Mouse (Mus musculus): Measurements from ENCODE around the gene Gm21698.
"Not testable (repeated sequence)": the region's sequence is repeated elsewhere in the genome, so short reads cannot be mapped to it uniquely, and the experiment has no call there.

The Gm21698 gene

GRCm38 (mm10) chr5:25988550-25988949, at the start of gene Gm21698:
Gene Gm21698, minus strand, starts transcription at chr5:25988650.
- DNase-seq, result not testable (repeated sequence)

GRCm38 (mm10) chr5:26022816-26023215, 34.4 kb upstream of the Gm21698 start, which contains the start of gene Gm5862:
Gene Gm5862, minus strand, starts transcription at chr5:26022916.
- not testable (repeated sequence) for DNase-seq

- DNase-seq, result not testable (repeated sequence)
Measured at GRCm38 (mm10) chr5:26007697-26008096, 19.2 kb upstream of the Gm21698 start.

GRCm38 (mm10) chr5:26006937-26007695, 18.7 kb upstream of the Gm21698 start:
- DNase-seq, result peak; percentile 5

- not testable (repeated sequence) for DNase-seq
Measured at GRCm38 (mm10) chr5:26004698-26005097, 16.2 kb upstream of the Gm21698 start, which contains the start of gene Gm1979. Gene Gm1979, minus strand, starts transcription at chr5:26004798.

- DNase-seq, result not testable (repeated sequence)
Measured at GRCm38 (mm10) chr5:25972563-25972962, 15.9 kb downstream of the Gm21698 start, which contains the start of gene Gm21680. Gene Gm21680, minus strand, starts transcription at chr5:25972663.

GRCm38 (mm10) chr5:25957050-25957449, 31.4 kb downstream of the Gm21698 start:
- DNase-seq, result not testable (repeated sequence)

- peak; percentile 7 for DNase-seq
Measured at GRCm38 (mm10) chr5:25956611-25957010, 31.8 kb downstream of the Gm21698 start.

- DNase-seq, result not testable (repeated sequence)
Measured at GRCm38 (mm10) chr5:25954317-25954716, 34.1 kb downstream of the Gm21698 start, which contains the start of gene Gm21671. Gene Gm21671, minus strand, starts transcription at chr5:25954417.

GRCm38 (mm10) chr5:25945391-25945790, 43.1 kb downstream of the Gm21698 start:
- not testable (repeated sequence) for DNase-seq

- not testable (repeated sequence) for DNase-seq
Measured at GRCm38 (mm10) chr5:25942281-25942680, 46.2 kb downstream of the Gm21698 start, which contains the start of gene Gm21663. Gene Gm21663, minus strand, starts transcription at chr5:25942381.

Data from kidney, postnatal 10 days (tissue).